Mouse (Mus musculus): Measurements from ENCODE around the gene Tor1a. TPM values are rescaled to one million over a fixed set of nuclear protein-coding genes. Genes with fewer than 3 reads are reported as not detected.
A peak's percentile ranks its signal among the peaks of the same experiment; 100 is the strongest.

The Tor1a gene
- polyA plus RNA-seq (2015; fragmentation: Nextera tagmentation; extraction: Ambion mirVana) = 85.1 and 87.2 TPM in 2 replicates

GRCm38 (mm10) chr2:30967352-30968327, at the start of gene Tor1a:
TSS of gene Tor1a (minus strand) at chr2:30967933.
- Histone ChIP-seq H3K36me3 (ENCODE audit: control insufficient read depth, insufficient read depth, low read length) (peaks cover 10% of the 10 kb centered on the region; the same call in 1 of the 2 replicates), H3K27ac (ENCODE audit: low read length) (peak within 1 kb of the TSS; percentile 84)

DNA sequence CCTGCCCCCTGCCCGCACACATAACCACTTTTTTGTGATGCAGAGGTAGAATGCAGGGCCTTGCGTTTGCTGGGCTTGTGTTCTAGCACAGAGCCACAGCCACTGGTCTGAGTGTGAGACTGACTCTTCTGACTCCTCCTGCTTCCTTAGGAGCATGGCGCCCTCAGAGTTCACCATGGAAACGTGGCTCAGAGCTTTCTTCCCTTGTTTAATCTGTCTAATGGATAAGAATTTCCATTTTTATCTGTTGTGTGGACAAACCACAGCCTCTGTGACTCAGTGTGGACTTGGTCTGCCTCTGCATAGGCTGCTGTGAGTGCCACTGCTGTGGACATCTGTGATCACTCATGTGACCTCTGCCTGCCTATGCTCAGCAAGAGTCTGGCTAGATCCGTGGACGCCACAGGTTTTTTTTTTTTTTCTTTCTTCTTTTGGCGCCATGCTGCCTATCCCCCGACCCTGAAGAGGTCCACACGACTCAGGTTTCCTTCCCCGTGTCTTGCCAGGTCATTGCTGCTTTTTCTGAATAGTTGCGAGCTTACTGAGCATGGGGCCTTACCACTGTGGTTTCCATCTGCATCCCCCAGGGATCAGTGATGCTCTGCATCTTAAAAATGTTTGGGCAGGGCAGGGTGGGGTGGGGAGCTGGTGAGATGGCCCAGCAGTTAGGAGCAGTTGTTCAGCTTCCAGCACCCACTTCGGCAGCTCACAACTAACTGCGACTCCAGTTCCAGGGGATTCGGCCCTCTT, 45.8 kb upstream of the Tor1a start:
- H3K9ac ChIP-seq (ENCODE audit: low read depth, low read length) = no peak overlapping the region
- 0 out of 2 replicates have a peak, but pooled peaks cover 11% of the 10 kb centered on the region for H3K36me3 ChIP-seq (ENCODE audit: control insufficient read depth, insufficient read depth, low read length)
- no peak overlapping the region for H3K4me2 ChIP-seq (ENCODE audit: low read depth, low read length)
- WGBS = 79% methylated on average over 14 of the region's 14 CpGs
- H3K27ac ChIP-seq (ENCODE audit: low read length) = no peak overlapping the region
- no peak overlapping the region for H3K4me3 ChIP-seq (ENCODE audit: low read length)
- no peaks in the 10 kb centered on the region for H3K4me1 ChIP-seq (ENCODE audit: control insufficient read depth, insufficient read depth, low read length)
- ATAC-seq = no peak
- H3K9me3 ChIP-seq (ENCODE audit: control insufficient read depth, low read length) = no peaks in the 10 kb centered on the region
- H3K27me3 ChIP-seq (replicated peaks; ENCODE audit: control insufficient read depth, insufficient read depth, low read length) = no peaks in the 10 kb centered on the region

More at GRCm38 (mm10) chr2:30967352-30968327, at the start of gene Tor1a:
- WGBS = 2% methylated on average over 59 of the region's 59 CpGs
- Histone ChIP-seq H3K4me3 (ENCODE audit: low read length) (peak within 1 kb of the TSS; percentile 100), H3K4me2 (ENCODE audit: low read depth, low read length) (peak within 1 kb of the TSS; percentile 88), H3K4me1 (ENCODE audit: control insufficient read depth, insufficient read depth, low read length) (peaks cover 11% of the 10 kb centered on the region), H3K9ac (ENCODE audit: low read depth, low read length) (peak within 1 kb of the TSS; percentile 98), H3K27me3 (replicated peaks; ENCODE audit: control insufficient read depth, insufficient read depth, low read length) (no peaks in the 10 kb centered on the region), H3K9me3 (ENCODE audit: control insufficient read depth, low read length) (no peaks in the 10 kb centered on the region)
- peak; percentile 97 for ATAC-seq

DNA sequence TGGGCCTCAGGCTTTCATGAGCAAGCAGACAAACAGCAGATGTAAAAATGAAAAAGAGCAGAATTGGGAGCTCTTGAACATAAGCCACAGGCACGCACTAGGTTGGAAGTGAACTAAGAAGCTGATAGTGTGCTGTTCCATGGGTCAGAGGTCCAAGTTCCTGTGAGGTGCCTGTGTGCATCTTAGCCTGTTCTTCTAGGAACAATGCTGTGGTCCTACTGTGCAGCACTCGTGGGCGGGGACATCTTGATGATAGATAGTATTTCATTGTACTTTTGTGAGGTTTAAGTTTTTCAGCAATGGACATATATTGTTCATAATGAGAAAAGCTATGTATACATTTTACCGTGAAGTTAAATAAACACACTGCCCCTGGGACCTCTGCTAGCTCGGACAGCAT, 39.5 kb upstream of the Tor1a start:
- Histone ChIP-seq H3K27me3 (replicated peaks; ENCODE audit: control insufficient read depth, insufficient read depth, low read length) (no peaks in the 10 kb centered on the region), H3K9ac (ENCODE audit: low read depth, low read length) (no peak overlapping the region), H3K4me1 (ENCODE audit: control insufficient read depth, insufficient read depth, low read length) (no peaks in the 10 kb centered on the region), H3K36me3 (ENCODE audit: control insufficient read depth, insufficient read depth, low read length) (0 out of 2 replicates have a peak, but pooled peaks cover 12% of the 10 kb centered on the region), H3K4me2 (ENCODE audit: low read depth, low read length) (no peak overlapping the region), H3K4me3 (ENCODE audit: low read length) (no peak overlapping the region), H3K9me3 (ENCODE audit: control insufficient read depth, low read length) (no peaks in the 10 kb centered on the region), H3K27ac (ENCODE audit: low read length) (no peak overlapping the region)
- 59% methylated on average over 5 of the region's 5 CpGs for WGBS
- no peak for ATAC-seq

DNA sequence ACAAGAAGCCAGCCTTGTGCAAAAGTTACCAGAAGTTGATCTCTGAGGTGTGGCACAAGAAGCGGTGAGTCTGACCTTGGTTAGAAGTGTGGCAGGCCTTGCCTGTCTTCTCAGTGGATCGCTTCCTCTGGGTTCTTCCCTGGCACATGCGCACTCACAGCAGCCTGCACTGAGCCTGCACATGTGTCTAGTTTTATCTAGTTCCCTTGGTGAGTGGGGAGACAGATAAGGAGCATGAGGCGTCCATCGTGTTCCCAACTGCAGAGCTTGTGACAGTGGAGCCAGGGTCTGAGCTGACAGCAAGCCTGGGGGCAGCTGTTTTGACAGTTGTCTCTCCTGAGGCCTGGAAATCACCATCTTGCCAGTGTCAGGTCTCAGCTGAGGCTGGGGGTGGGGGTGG, 38.7 kb upstream of the Tor1a start:
- H3K27ac ChIP-seq (ENCODE audit: low read length) = no peak overlapping the region
- no peaks in the 10 kb centered on the region for H3K9me3 ChIP-seq (ENCODE audit: control insufficient read depth, low read length)
- no peaks in the 10 kb centered on the region for H3K27me3 ChIP-seq (replicated peaks; ENCODE audit: control insufficient read depth, insufficient read depth, low read length)
- H3K4me3 ChIP-seq (ENCODE audit: low read length) = no peak overlapping the region
- WGBS = 73% methylated on average over 5 of the region's 5 CpGs
- ATAC-seq = peak; percentile 59; the same call in 1 of the 2 replicates
- H3K4me2 ChIP-seq (ENCODE audit: low read depth, low read length) = no peak overlapping the region
- H3K36me3 ChIP-seq (ENCODE audit: control insufficient read depth, insufficient read depth, low read length) = 0 out of 2 replicates have a peak, but pooled peaks cover 12% of the 10 kb centered on the region
- H3K4me1 ChIP-seq (ENCODE audit: control insufficient read depth, insufficient read depth, low read length) = no peaks in the 10 kb centered on the region
- no peak overlapping the region for H3K9ac ChIP-seq (ENCODE audit: low read depth, low read length)

DNA sequence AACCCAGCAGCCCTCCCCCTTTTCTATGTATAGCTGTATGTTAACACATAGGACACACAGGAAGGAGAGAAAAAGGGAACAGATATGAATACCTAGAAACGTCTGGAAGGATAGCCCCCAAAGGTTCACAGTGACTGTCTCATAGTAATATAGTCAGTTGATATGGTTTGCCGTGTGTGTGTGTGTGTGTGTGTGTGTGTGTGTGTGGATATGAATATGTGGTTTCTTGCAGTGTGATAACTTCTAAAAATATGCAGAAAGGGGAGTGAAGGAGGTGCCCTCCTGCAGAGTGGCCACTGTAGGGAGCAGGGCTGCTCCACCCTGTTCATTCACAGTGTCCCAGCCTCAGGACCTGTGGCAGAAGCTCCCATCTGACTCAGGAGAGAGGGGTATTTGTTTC, 37.7 kb upstream of the Tor1a start:
- Histone ChIP-seq H3K4me3 (ENCODE audit: low read length) (no peak overlapping the region), H3K4me1 (ENCODE audit: control insufficient read depth, insufficient read depth, low read length) (no peaks in the 10 kb centered on the region), H3K27ac (ENCODE audit: low read length) (no peak overlapping the region), H3K9ac (ENCODE audit: low read depth, low read length) (no peak overlapping the region), H3K9me3 (ENCODE audit: control insufficient read depth, low read length) (no peaks in the 10 kb centered on the region), H3K27me3 (replicated peaks; ENCODE audit: control insufficient read depth, insufficient read depth, low read length) (no peaks in the 10 kb centered on the region), H3K36me3 (ENCODE audit: control insufficient read depth, insufficient read depth, low read length) (0 out of 2 replicates have a peak, but pooled peaks cover 7% of the 10 kb centered on the region), H3K4me2 (ENCODE audit: low read depth, low read length) (no peak overlapping the region)
- 80% methylated on average over 2 of the region's 2 CpGs for WGBS
- ATAC-seq = no peak

DNA sequence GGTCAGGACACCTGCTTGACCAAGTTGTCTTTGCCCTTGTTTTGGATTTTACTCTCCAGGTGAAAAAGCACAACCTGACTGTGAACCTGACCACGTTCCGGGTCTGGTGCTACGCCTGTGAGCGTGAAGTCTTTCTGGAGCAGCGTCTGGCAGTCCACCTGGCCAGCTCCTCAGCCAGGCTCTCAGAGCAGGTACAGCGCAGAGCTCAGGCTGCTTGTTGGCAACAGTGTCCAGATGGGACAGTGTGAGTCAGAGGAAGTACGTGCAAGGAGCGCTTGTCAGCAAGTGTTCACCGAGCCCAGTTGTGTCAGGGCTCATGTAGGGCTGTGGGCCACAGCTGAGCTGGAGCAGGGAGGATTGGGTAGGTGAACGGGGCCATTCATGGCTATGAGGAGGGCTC, 35.1 kb upstream of the Tor1a start:
- Histone ChIP-seq H3K27ac (ENCODE audit: low read length) (no peak overlapping the region), H3K4me3 (ENCODE audit: low read length) (no peak overlapping the region), H3K36me3 (ENCODE audit: control insufficient read depth, insufficient read depth, low read length) (0 out of 2 replicates have a peak, but pooled peaks cover 5% of the 10 kb centered on the region), H3K27me3 (replicated peaks; ENCODE audit: control insufficient read depth, insufficient read depth, low read length) (no peaks in the 10 kb centered on the region), H3K4me1 (ENCODE audit: control insufficient read depth, insufficient read depth, low read length) (no peaks in the 10 kb centered on the region), H3K4me2 (ENCODE audit: low read depth, low read length) (no peak overlapping the region), H3K9ac (ENCODE audit: low read depth, low read length) (no peak overlapping the region), H3K9me3 (ENCODE audit: control insufficient read depth, low read length) (no peaks in the 10 kb centered on the region)
- 95% methylated on average over 10 of the region's 10 CpGs for WGBS
- ATAC-seq = no peak

GRCm38 (mm10) chr2:30998443-30999260, 30.9 kb upstream of the Tor1a start:
- Histone ChIP-seq H3K4me2 (ENCODE audit: low read depth, low read length) (no peak overlapping the region), H3K9ac (ENCODE audit: low read depth, low read length) (no peak overlapping the region), H3K27ac (ENCODE audit: low read length) (no peak overlapping the region), H3K27me3 (replicated peaks; ENCODE audit: control insufficient read depth, insufficient read depth, low read length) (no peaks in the 10 kb centered on the region), H3K9me3 (ENCODE audit: control insufficient read depth, low read length) (no peaks in the 10 kb centered on the region), H3K4me1 (ENCODE audit: control insufficient read depth, insufficient read depth, low read length) (no peaks in the 10 kb centered on the region), H3K36me3 (ENCODE audit: control insufficient read depth, insufficient read depth, low read length) (no peaks in the 10 kb centered on the region), H3K4me3 (ENCODE audit: low read length) (no peak overlapping the region)
- WGBS = 56% methylated on average over 8 of the region's 8 CpGs
- ATAC-seq = no peak

DNA sequence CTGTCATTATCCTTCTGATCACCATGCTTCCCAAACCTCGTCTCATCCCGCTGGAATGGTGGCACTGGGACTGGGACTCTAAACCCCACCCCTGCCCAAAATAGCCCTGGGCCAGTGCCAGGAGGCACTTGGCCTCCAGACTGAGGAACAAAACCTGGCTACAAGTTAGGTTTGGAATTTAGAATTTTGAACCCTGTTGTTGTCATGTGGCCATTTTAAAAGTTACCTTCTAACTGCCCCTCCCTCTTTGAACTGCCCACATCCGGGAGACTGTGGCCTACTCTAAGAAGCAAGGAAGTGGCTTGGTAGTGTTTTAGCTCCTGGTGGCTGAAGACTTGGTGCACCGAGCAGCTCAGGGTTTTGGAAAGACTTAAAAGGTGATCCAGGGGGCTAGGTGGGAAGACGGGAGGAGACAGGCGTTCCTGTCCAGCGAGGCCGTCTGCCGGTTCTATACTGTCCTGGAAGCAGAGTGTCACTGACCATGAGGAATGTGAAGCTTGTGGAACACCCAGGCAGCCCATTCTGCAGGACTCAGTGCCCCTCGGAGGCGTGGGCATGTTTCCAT, 27.8 kb upstream of the Tor1a start:
- Histone ChIP-seq H3K9me3 (ENCODE audit: control insufficient read depth, low read length) (no peaks in the 10 kb centered on the region), H3K27ac (ENCODE audit: low read length) (no peak overlapping the region), H3K4me1 (ENCODE audit: control insufficient read depth, insufficient read depth, low read length) (no peaks in the 10 kb centered on the region), H3K4me3 (ENCODE audit: low read length) (no peak overlapping the region), H3K27me3 (replicated peaks; ENCODE audit: control insufficient read depth, insufficient read depth, low read length) (no peaks in the 10 kb centered on the region), H3K4me2 (ENCODE audit: low read depth, low read length) (no peak overlapping the region), H3K36me3 (ENCODE audit: control insufficient read depth, insufficient read depth, low read length) (no peaks in the 10 kb centered on the region), H3K9ac (ENCODE audit: low read depth, low read length) (no peak overlapping the region)
- WGBS = 81% methylated on average over 11 of the region's 11 CpGs
- ATAC-seq = no peak
